Mouse (Mus musculus) megakaryocyte-erythroid progenitor cell, adult 5-6 weeks (primary cell): ENCODE measurements at regions not wholly inside any gene's neighbourhood (a gene's known extent, or its start where the extent isn't known, plus 50 kb on each side); places are given as distances from the start of the nearest gene placed in this dataset.

Source experiments
- ATAC-seq: replicated peaks from 2 replicates; pipeline ENCODE4 v1.8.0; 2016; ENCODE audit warnings: mild to moderate bottlenecking, inconsistent platforms; ENCODE audit not compliant: severe bottlenecking, poor library complexity, low FRiP score, low TSS enrichment

DNA sequence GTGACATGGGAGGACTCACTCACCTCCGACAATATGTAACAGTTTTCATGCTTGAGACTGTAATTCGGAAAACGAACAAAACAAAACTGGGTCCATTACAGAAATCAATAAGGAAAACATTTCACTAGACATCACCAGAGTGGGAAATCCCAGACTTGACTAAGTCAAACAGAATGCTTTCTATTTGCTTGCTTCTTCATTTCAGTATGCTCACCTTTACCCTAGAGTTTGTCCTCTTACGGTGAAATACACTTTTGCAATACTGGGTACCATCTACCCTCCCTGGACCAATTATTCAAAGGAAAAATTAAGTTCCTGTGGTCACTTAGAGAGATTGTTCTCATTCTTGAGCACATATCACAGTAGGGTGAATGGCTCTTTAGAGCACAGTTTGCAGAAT, 613.4 kb upstream of the 4930412O13Rik start:
- ATAC-seq = no peak

GRCm38 (mm10) chr2:9283441-9283840, 597.6 kb upstream of the 4930412O13Rik start:
- ATAC-seq = no peak

DNA sequence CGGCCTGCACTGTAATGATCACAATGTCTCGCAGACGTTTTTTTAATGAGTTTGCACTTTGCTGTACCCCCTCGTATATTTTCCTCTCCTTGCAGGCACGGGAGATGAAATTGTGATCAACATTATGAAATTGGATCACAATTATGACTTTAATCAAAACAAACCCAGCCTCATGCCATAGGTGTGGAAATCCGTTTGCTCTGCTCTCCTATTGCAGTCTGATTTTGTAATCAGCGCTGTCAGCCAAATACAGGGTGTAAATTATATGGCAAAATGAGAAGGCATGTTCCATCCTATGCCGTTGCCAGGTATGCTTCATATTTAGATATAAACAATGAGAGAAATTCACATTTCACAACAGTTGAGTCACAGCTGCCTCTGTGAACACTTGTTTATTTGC, 595.3 kb upstream of the 4930412O13Rik start:
- no peak for ATAC-seq

GRCm38 (mm10) chr2:9287077-9287476, 594.0 kb upstream of the 4930412O13Rik start:
- ATAC-seq = no peak

DNA sequence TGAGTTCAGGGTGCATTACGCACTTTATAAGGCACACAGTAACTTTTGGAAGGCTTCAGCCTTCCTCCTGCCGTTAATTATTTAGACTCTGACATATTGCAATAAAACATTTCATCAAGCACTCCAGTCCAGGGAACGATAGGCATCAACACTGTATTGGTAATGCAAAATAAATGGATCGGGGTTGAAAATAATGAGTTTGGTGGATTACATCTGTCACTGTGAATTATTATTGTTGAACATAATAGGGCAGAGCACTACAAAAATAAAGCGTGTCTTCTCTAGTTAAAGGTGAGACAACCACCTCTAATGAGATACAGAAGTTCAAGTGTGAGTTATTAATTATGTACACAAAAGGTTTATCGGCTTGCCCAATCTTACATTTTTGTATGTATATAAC, 593.4 kb upstream of the 4930412O13Rik start:
- ATAC-seq = no peak

DNA sequence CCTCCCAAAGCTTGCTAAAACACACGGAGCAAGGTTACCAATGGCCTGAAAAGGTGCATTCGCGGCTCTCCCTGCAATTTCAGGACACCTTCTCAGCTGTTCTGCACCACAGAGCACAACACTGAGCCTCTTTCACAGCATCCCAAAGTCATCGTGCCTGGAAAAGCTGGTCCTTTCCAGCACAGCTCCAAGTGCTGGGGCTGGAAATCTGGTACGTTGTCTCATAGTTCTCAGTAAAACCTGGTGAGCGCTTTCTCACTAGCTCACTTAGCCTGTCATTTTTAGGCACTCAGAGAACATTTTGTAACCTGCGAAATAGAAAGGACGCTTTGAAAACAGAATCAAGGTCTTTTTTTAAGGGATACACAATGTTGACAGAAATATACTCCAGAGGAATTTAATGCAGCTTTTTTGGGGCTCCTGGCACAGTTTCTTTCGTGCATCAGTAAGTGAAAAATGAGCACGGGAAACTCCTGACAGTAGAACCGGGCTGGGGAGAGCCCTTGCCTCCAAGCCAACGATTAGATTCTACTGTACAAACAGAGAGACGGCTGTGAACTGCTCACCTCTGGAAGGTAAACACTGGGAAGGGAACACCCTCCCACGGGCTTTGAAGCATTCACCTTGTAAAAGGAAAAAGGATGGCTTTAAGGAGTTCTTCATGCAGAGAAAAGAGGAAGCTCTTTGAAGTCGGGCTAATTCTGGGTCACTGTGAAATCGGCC, 549.3 kb upstream of the 4930412O13Rik start:
- no peak for ATAC-seq

GRCm38 (mm10) chr2:9348982-9349381, 532.1 kb upstream of the 4930412O13Rik start:
- no peak for ATAC-seq

GRCm38 (mm10) chr2:9349994-9350393, 531.1 kb upstream of the 4930412O13Rik start:
- no peak for ATAC-seq

- ATAC-seq = no peak
Observed at GRCm38 (mm10) chr2:9352190-9352589, 528.9 kb upstream of the 4930412O13Rik start.

GRCm38 (mm10) chr2:9360020-9360419, 521.0 kb upstream of the 4930412O13Rik start:
- ATAC-seq = no peak

GRCm38 (mm10) chr2:9367801-9368584, 513.1 kb upstream of the 4930412O13Rik start:
- ATAC-seq = no peak

GRCm38 (mm10) chr2:9369572-9369971, 511.5 kb upstream of the 4930412O13Rik start:
- no peak for ATAC-seq

- ATAC-seq = no peak
Observed at GRCm38 (mm10) chr2:9386566-9386965, 494.5 kb upstream of the 4930412O13Rik start.

- no peak for ATAC-seq
Observed at GRCm38 (mm10) chr2:9388058-9388457, 493.0 kb upstream of the 4930412O13Rik start.

- no peak for ATAC-seq
Observed at GRCm38 (mm10) chr2:9395379-9395999, 485.6 kb upstream of the 4930412O13Rik start.

DNA sequence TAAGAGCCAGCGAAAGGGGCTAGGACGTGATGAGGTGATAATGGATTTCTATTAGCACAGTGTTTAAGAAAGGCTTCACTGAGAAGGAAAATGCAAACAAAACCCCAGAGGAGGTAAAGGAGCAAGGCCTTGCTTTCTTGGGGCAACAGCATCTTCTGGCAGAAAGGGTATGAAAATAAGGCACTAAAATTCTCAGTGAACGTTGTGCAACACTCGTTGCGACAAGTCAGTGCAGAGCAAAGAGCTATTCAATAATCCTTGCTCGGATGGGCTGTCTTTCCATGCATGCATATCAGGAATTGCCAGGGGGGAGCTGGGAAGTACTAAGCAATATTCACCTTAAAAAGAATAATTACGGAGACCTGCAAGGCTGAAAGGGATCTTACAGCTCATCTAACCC, 479.6 kb upstream of the 4930412O13Rik start:
- ATAC-seq = no peak

DNA sequence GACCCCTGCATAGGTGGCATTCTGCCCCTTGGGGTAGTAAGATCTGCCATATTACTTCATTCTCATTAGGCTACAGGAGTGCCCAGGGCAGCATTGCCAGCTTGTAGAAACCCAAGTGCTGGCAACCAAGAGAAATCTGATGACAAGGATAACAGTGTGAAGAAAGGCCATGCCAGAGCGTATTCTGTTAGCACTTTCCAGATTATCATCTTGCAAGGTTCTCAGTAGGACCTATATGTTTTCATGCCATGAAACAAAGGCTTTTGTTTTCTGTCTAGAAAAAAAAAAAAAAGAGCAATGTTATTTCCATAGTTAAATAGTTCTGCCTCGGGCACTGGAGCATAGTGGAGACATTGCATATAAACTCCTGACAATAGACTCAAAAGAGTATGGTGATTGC, 478.8 kb upstream of the 4930412O13Rik start:
- ATAC-seq = no peak

- no peak for ATAC-seq
Observed at GRCm38 (mm10) chr2:9409075-9409474, 472.0 kb upstream of the 4930412O13Rik start.

DNA sequence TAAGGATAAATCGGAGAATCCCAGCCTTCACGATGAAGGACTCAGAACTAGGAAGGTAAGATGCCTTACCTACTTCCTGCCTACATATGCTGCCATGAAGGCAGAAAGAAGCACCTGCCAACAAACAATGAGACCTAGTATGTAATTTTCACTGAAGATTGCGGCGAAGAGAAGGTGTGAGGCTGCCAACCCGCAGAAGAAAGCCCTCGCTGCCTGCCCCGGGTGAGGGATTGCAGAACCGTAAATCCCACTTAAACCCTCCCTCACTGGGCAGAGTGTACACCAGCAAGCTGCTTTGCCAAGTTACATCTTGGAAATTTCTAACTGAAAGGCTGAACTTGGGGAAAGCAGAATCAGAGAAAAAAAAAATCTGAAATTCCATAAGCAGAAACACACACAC, 458.4 kb upstream of the 4930412O13Rik start:
- no peak for ATAC-seq

- ATAC-seq = no peak
Observed at GRCm38 (mm10) chr2:9423534-9423933, 457.5 kb upstream of the 4930412O13Rik start.
